Mouse (Mus musculus): ENCODE data around the gene Med15. TPM values are rescaled to one million over a fixed set of nuclear protein-coding genes. Genes with fewer than 3 reads are reported as not detected.

Med15 gene
- polyA plus RNA-seq, 1 experiment from 2014 or later = 55.1 TPM

DNA sequence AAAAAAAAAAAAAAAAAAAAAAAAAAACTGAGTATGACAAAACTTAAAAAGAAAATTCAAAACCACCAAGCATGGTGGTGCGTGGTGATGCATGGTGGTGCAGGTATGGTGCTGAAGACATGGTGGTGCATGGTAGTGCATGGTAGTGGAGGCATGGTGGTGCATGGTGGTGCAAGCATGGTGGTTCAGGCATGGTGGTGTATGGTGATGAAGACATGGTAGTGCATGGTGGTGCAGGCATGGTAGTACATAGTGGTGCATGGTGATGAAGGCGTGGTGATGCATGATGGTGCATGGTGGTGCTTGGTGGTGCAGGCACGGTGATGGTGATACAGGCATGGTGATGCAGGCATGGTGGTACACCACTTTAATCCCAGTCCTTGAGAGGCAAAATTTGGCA is 8.2 kb downstream of the Med15 start:
- Histone ChIP-seq H3K9me3 (replicated peaks) (no peaks in the 10 kb centered on the region), H3K27ac (no peak overlapping the region), H3K27me3 (ENCODE audit: low read depth, poor library complexity, severe bottlenecking) (no peaks in the 10 kb centered on the region), H3K4me3 (no peak overlapping the region), H3K36me3 (peaks cover 8% of the 10 kb centered on the region; the same call in 1 of the 2 replicates), H3K4me1 (peaks cover 22% of the 10 kb centered on the region)
- no peak for DNase-seq (ENCODE audit: low spot score)
- 93% methylated on average over 3 of the region's 3 CpGs for WGBS

DNA sequence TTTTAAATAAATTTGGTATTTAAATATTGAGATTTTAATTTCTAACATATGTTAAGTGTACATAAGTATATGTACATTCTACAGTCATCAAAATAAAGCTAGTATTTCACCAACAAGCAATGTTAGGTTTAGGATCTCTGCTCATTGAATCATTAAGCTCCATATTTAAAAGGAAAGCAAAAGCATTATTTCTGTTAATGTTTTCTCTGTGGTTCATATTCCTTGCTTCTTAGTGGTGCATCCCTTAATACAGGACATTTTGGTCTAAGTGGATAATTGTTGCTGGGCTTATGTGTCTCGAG is 9.4 kb downstream of the Med15 start:
- Histone ChIP-seq H3K4me1 (peaks cover 22% of the 10 kb centered on the region), H3K36me3 (peaks cover 9% of the 10 kb centered on the region; the same call in 1 of the 2 replicates), H3K27ac (peak overlapping the region; percentile 91), H3K27me3 (ENCODE audit: low read depth, poor library complexity, severe bottlenecking) (no peaks in the 10 kb centered on the region), H3K4me3 (peak overlapping the region; percentile 95; the same call in 1 of the 2 replicates), H3K9me3 (replicated peaks) (no peaks in the 10 kb centered on the region)
- 87% methylated on average over 1 of the region's 1 CpGs for WGBS
- DNase-seq (ENCODE audit: low spot score) = no peak

DNA sequence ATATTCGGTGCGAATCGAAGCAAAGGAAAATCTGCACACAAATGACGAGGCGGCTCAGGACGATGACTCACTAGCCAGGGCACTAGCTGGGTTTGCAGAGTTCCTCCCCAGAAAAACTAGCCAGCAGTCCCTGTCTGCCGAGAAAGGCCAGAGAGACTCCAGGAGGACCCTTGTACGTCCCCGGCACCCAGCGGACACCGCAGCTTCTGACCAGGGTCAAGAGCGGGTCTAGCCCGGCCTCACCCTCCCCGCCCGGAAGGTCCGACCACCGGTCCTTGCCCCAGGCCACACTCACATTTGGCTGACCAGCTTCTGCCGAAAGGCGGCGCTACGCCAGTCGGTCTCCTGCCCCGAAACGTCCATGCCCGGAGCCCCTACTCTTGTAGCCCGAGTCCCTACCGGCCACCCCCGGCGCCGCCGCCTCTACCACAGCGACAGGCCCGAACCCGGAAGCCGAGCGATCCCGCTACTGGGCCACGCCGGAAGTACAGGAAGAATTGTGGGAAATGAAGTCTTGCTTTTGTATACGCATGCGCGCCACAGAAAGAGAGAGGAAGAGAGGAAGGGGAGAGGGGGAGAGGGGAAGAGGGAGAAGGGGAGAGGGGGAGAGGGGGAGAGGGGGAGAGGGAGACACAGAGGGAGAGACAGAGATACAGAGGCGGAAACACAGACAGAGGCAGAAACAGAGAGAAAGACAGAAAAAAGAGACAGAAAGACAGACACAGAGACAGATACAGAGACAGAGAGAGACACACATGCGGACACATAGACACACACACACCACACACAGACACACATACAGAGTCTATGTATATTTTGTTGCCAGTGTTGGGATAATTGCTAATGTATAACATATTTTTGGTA is 10.0 kb downstream of the Med15 start:
- Histone ChIP-seq H3K36me3 (peaks cover 9% of the 10 kb centered on the region; the same call in 1 of the 2 replicates), H3K4me3 (peak overlapping the region; percentile 95), H3K9me3 (replicated peaks) (no peaks in the 10 kb centered on the region), H3K27ac (peak overlapping the region; percentile 91), H3K4me1 (peaks cover 20% of the 10 kb centered on the region), H3K27me3 (ENCODE audit: low read depth, poor library complexity, severe bottlenecking) (no peaks in the 10 kb centered on the region)
- DNase-seq (ENCODE audit: low spot score) = peak; percentile 94
- WGBS = 3% methylated on average over 42 of the region's 44 CpGs

DNA sequence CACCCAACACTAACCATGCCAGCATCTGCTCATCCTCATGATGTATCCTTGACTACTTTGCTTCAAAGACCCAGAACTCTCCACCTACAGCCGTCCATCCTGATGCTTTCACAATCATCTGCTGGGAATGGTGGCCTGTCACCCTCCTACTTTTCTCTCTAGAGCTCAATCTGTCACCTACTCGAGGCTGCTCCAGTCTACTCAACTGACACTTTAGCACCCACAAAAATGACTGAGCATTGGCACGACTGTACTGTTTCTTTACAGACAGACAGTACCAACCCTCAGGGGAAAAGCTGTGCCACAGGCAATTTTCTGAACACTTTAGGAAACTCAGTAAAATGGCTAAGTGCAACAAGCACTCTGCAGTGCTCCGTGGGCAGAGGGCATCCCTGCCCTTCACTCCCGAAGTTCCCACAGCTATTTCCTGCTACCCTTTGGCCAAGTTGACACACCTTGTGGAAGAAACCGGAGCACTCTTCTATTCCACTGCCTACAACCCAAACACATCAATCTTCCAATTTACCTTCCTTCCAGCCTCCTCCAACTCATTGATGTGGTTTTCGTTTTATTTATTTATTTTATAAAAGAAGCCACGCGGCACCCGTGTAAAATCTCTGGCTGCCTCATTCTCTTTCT is 10.8 kb downstream of the Med15 start:
- Histone ChIP-seq H3K9me3 (replicated peaks) (no peaks in the 10 kb centered on the region), H3K4me1 (peaks cover 16% of the 10 kb centered on the region), H3K4me3 (peak overlapping the region; percentile 95), H3K27me3 (ENCODE audit: low read depth, poor library complexity, severe bottlenecking) (no peaks in the 10 kb centered on the region), H3K27ac (peak overlapping the region; percentile 91), H3K36me3 (peaks cover 9% of the 10 kb centered on the region; the same call in 1 of the 2 replicates)
- WGBS = 8% methylated on average over 10 of the region's 10 CpGs
- no peak for DNase-seq (ENCODE audit: low spot score)

DNA sequence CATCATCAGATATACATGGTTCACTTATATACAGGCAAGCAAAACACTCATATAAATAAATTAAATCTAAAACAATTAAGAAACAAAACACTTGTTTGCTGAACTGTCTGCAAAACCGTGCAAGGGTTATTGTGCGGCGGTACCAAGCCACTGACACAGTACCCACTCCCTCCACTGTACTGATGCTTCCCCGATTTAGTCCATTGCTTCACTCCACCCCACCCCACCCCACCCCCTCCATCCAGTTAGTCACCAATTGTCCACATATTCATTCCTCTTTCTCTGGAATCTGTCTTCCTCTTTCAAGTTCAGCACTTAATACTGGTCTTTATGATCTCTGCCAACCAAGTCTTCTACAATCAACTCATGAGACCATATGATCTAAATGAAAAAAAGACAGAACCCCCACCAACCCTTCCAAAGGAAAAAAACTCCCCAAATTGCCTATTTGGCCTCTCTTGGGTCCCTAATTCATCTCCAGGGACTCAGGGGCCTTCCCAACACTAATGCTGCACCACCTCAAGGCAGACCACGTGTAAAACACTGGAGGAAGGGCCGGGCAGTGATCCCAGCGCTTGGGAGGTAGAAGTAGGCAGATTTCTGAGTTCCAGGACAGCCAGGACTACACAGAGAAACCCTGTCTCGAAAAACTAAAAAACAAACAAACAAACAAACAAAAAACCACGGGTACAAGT is 11.4 kb downstream of the Med15 start:
- Histone ChIP-seq H3K9me3 (replicated peaks) (no peaks in the 10 kb centered on the region), H3K4me3 (peak overlapping the region; percentile 95), H3K36me3 (peaks cover 11% of the 10 kb centered on the region), H3K27me3 (ENCODE audit: low read depth, poor library complexity, severe bottlenecking) (no peaks in the 10 kb centered on the region), H3K4me1 (peaks cover 14% of the 10 kb centered on the region), H3K27ac (no peak overlapping the region)
- no peak for DNase-seq (ENCODE audit: low spot score)
- 75% methylated on average over 9 of the region's 9 CpGs for WGBS

DNA sequence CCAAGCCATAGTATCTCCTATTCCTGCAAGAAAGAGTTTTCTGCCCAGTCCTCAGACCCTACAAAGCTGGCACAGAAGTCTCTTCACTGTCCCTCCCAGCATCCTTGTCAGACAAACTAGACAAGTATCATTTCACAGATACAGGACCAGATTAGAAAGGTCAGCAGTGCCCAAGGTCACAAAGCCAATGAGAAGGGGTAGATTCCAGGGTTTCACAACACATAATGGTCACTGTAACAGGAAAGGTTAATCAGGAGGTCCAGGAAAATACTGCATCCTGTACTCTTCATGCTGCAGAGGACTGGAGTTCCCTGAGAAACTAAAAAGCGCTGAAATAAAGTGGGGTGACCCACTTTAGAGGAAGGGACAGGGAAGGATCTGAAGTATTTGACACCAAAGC is 14.9 kb downstream of the Med15 start:
- peaks cover 11% of the 10 kb centered on the region for H3K4me1 ChIP-seq
- peaks cover 16% of the 10 kb centered on the region for H3K36me3 ChIP-seq
- no peaks in the 10 kb centered on the region for H3K27me3 ChIP-seq (ENCODE audit: low read depth, poor library complexity, severe bottlenecking)
- H3K27ac ChIP-seq = no peak overlapping the region
- H3K4me3 ChIP-seq = no peak overlapping the region
- no peak for DNase-seq (ENCODE audit: low spot score)
- 90% methylated on average over 1 of the region's 1 CpGs for WGBS
- no peaks in the 10 kb centered on the region for H3K9me3 ChIP-seq (replicated peaks)

DNA sequence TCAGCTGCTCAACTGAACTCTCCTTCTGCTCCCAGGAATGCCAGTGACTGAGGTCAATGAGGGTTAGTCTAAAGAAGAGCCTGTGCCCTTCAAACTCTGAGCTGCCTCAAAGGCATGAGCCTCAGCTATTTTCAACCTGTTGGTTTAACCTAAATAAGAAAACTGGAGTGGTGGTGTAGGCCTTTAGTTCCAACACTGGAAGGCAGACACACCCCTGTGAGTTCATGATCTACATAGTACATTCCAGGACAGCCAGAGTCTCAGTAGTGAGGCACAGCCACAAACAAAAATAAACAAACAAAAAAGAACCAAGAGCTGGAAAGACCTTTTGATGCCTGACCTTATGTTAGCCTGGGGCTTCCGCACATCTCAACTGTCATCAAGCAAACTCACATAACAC is 25.1 kb downstream of the Med15 start:
- 73% methylated on average over 1 of the region's 1 CpGs for WGBS
- Histone ChIP-seq H3K36me3 (peaks cover 31% of the 10 kb centered on the region), H3K9me3 (replicated peaks) (no peaks in the 10 kb centered on the region)

DNA sequence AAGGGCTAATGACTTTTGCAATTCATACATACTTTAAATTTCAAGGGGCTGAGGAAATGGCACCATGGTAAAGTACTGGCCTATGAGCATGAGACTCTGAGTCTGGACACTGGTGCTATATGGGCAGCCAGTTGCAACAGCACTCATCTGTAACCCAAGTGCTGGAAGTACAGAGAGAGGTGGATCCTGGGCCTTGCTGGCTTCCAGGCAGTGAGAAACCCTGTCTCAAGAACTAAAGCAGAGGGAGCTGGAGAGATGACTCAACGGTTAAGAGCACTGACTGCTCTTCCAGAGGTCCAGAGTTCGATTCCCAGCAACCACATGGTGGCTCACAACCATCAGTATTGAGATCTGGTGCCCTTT is 31.7 kb downstream of the Med15 start:
- DNase-seq (ENCODE audit: low spot score) = no peak
- peaks cover 65% of the 10 kb centered on the region for H3K36me3 ChIP-seq
- WGBS = 85% methylated on average over 2 of the region's 2 CpGs
- no peaks in the 10 kb centered on the region for H3K4me1 ChIP-seq
- H3K9me3 ChIP-seq (replicated peaks) = no peaks in the 10 kb centered on the region
- no peaks in the 10 kb centered on the region for H3K27me3 ChIP-seq (ENCODE audit: low read depth, poor library complexity, severe bottlenecking)
- no peak overlapping the region for H3K27ac ChIP-seq
- H3K4me3 ChIP-seq = no peak overlapping the region

More for the DNA sequence above, 25.1 kb downstream of the Med15 start:
- no peaks in the 10 kb centered on the region for H3K4me1 ChIP-seq
- no peaks in the 10 kb centered on the region for H3K27me3 ChIP-seq (ENCODE audit: low read depth, poor library complexity, severe bottlenecking)
- no peak overlapping the region for H3K4me3 ChIP-seq
- no peak overlapping the region for H3K27ac ChIP-seq
- DNase-seq (ENCODE audit: low spot score) = no peak

DNA sequence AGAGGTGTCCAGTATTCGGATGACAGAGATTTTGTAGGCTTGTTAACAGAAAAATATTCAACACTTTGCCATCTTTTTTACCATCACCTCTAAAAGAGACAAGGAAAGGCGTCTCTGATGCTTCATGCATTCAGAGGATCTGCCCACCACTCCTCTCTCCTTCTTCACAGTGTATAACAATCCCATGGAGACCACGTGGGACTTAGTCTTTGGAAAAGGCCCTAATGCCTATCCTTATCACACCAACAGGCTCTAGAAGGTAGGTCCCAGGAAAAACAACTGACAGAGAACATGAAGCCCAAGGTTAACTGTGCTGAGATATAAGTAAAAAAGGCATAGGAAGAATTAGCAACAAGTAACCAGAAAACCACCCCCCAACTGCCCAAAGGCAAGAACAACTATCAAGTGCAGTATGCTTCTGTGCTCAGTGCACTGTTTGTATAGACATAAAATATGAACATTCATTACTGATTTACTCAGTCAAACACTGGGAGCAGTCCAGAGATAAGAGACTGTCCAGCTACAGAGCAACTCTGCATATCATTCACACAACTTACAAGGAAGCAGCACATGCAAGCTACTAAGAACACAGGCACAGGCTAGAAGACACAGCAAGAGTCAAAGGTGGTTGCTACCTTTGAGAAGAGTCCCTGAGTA is 32.2 kb downstream of the Med15 start:
- Histone ChIP-seq H3K27ac (no peak overlapping the region), H3K4me1 (no peaks in the 10 kb centered on the region), H3K9me3 (replicated peaks) (no peaks in the 10 kb centered on the region), H3K4me3 (no peak overlapping the region), H3K27me3 (ENCODE audit: low read depth, poor library complexity, severe bottlenecking) (no peaks in the 10 kb centered on the region), H3K36me3 (peaks cover 65% of the 10 kb centered on the region)
- DNase-seq (ENCODE audit: low spot score) = no peak
- WGBS = 83% methylated on average over 3 of the region's 3 CpGs

DNA sequence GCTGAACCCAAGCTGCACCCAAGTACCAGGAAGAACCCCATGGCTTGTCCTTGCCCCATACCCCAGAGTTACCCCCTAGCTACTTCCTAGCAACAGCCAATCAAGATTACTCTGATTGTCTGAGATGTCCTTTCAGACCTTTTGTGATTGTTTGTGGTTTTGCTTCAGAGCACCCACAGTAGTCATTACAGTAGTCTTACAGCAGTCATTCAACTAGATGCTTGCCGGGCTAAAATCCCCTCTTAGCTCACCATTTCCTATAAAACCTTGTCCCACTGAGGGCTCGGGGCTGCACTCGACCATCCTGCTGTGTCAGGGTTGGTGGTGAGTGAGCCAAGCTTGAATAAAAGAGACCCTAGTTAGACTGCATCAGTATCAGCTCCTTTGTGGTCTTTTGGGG is 37.8 kb downstream of the Med15 start:
- no peaks in the 10 kb centered on the region for H3K27me3 ChIP-seq (ENCODE audit: low read depth, poor library complexity, severe bottlenecking)
- H3K9me3 ChIP-seq (replicated peaks) = no peaks in the 10 kb centered on the region
- no peak overlapping the region for H3K4me3 ChIP-seq
- peaks cover 76% of the 10 kb centered on the region for H3K36me3 ChIP-seq
- no peak for DNase-seq (ENCODE audit: low spot score)
- 90% methylated on average over 3 of the region's 3 CpGs for WGBS
- H3K4me1 ChIP-seq = no peaks in the 10 kb centered on the region
- no peak overlapping the region for H3K27ac ChIP-seq

DNA sequence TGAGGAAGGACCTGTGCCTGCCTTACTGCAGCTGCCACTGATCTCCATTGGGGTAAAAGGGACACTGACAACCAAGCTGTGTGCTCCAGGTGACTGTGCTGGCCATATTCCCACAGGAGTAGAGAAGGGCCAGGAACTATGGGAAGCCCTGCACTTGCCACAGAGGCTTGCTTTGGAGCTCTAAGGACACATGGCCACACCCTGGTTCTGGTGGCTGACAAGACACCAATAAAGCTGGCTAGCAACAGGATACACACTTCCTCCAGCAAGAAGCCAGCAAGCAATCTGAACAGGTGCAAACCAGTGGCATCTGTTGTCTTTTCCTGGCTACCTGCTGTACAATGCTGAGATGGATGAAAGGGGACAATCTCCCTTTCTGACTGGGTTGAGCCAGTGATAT is 62.8 kb downstream of the Med15 start:
- no peaks in the 10 kb centered on the region for H3K27me3 ChIP-seq (ENCODE audit: low read depth, poor library complexity, severe bottlenecking)
- no peak for DNase-seq (ENCODE audit: low spot score)
- no peak overlapping the region for H3K4me3 ChIP-seq
- H3K27ac ChIP-seq = no peak overlapping the region
- peaks cover 92% of the 10 kb centered on the region for H3K36me3 ChIP-seq
- no peaks in the 10 kb centered on the region for H3K4me1 ChIP-seq
- H3K9me3 ChIP-seq (replicated peaks) = no peaks in the 10 kb centered on the region

DNA sequence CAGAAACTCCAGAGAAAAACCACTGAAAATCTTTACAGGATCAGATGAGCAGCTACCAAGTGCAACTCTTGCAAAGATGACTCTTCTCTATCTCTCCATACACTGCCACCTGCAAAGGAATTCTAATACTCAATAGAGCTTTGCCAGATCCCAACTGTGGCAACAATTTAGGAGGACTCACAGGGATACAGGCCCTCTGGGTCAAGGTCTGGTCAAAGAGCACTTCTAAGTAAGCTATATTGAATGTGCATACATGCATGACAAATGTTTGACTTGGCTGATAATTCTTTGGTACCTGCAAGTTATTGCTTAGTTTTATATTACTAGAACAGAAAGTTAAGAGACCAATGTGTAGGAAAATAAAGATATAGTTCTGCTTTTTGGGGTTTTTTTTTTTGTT is 67.1 kb downstream of the Med15 start:
- Histone ChIP-seq H3K36me3 (peaks cover 90% of the 10 kb centered on the region), H3K27me3 (ENCODE audit: low read depth, poor library complexity, severe bottlenecking) (no peaks in the 10 kb centered on the region), H3K4me1 (no peaks in the 10 kb centered on the region), H3K27ac (no peak overlapping the region), H3K4me3 (no peak overlapping the region), H3K9me3 (replicated peaks) (no peaks in the 10 kb centered on the region)
- DNase-seq (ENCODE audit: low spot score) = no peak

Data from limb, embryonic 10.5 days (tissue).